Mouse (Mus musculus): ENCODE measurements around the gene Faf1.

- TF ChIP-seq CTCF (IDR thresholded peaks at IDR 0.05; ENCODE audit: borderline replicate concordance, insufficient read depth, low read length) (no peak), POLR2A (IDR thresholded peaks at IDR 0.05; ENCODE audit: low read depth, low read length) (no peak)
These were observed 211.5 kb downstream of the Faf1 start for GRCm38 (mm10) chr4:109887856-109888357.

Data from embryonic fibroblast, embryonic 13.5 days (primary cell).